Mouse (Mus musculus): Measurements from ENCODE around the gene Inhbc. TPM values are rescaled to one million over a fixed set of nuclear protein-coding genes. Genes with fewer than 3 reads are reported as not detected.

The Inhbc gene
- total and polyA plus RNA-seq, 3 experiments = 0.20 to 0.38 TPM; not detected in 1

DNA sequence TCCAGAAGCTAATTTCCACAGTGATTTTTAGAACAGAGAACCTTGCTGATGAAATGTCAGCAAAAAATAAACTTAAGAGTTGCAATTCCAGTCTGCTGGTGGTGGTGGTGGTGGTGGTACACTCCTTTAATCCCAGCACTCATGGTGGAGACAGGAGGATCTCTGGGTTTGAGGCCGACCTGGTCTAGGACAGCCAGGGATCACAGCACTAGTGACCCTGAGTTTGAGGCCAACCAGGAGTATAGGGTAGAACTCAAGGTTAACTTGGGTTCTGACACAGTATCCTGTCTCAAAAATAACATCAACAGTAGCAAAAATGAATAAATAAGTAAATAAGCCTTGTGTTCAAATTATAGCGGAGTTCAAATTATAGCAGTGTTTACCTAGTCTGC is 11.5 kb upstream of the Inhbc start:
- H3K27ac ChIP-seq (ENCODE audit: insufficient read depth, low read depth) = peak overlapping the region; percentile 40; the same call in 1 of the 2 replicates
- no peaks in the 10 kb centered on the region for H3K9me3 ChIP-seq (replicated peaks; ENCODE audit: low read length)
- H3K4me3 ChIP-seq (replicated peaks in 1 of 3; ENCODE audit: low read depth in 2 of 3, low read length in 2 of 3, poor library complexity in 1 of 3) = peak overlapping the region; percentile 19 to 80 (median 69)
- peaks cover 13% of the 10 kb centered on the region for H3K79me2 ChIP-seq (replicated peaks; ENCODE audit: control insufficient read depth, extremely low read depth, insufficient read depth, poor library complexity, severe bottlenecking)
- peaks cover 2 to 18% of the 10 kb centered on the region in 2 experiments; a peak in 3 of 4 replicates for H3K4me1 ChIP-seq (ENCODE audit: control insufficient read depth in 1 of 2, insufficient read depth in 2 of 2)
- dilution Hi-C loops (cut with MboI; ENCODE audit: extremely low pct_ligation_motif_present, extremely low pct_unique_long_range_greater_than_20kb, low sequenced_read_pairs) (no loop called here), in situ Hi-C loops (cut with MboI; ENCODE audit: low pct_ligation_motif_present, low pct_unique_long_range_greater_than_20kb, low sequenced_read_pairs) (no loop called here)
- H3K36me3 ChIP-seq (replicated peaks in 1 of 2; ENCODE audit: control insufficient read depth in 1 of 2, insufficient read depth in 1 of 2, low read length in 1 of 2) = peaks cover 0 to 8% of the 10 kb centered on the region in 2 experiments
- H3K9ac ChIP-seq (ENCODE audit: insufficient read depth, low read depth) = peak overlapping the region; percentile 95
- no peak for TF ChIP-seq RAD21 (IDR thresholded peaks at IDR 0.05; ENCODE audit: low read depth, low read length)
- no peak for TF ChIP-seq NRF1 (IDR thresholded peaks at IDR 0.05; ENCODE audit: low read depth, low read length)
- no peak for TF ChIP-seq TCF12 (IDR thresholded peaks at IDR 0.05; ENCODE audit: low read depth, low read length)
- no peak for TF ChIP-seq MAZ (IDR thresholded peaks at IDR 0.05; ENCODE audit: low read depth, low read length)
- no peaks in the 10 kb centered on the region for H3K27me3 ChIP-seq (replicated peaks)
- no peak for DNase-seq (ENCODE audit: extremely low read depth)
- H3K4me2 ChIP-seq (ENCODE audit: insufficient read depth, low read depth, poor library complexity, severe bottlenecking) = peak overlapping the region; percentile 98

- H3K27me3 ChIP-seq (replicated peaks) = no peaks in the 10 kb centered on the region
- peaks cover 0 to 8% of the 10 kb centered on the region in 2 experiments for H3K36me3 ChIP-seq (replicated peaks in 1 of 2; ENCODE audit: control insufficient read depth in 1 of 2, insufficient read depth in 1 of 2, low read length in 1 of 2)
- H3K4me1 ChIP-seq (ENCODE audit: control insufficient read depth in 1 of 2, insufficient read depth in 2 of 2) = peaks cover 2 to 18% of the 10 kb centered on the region in 2 experiments; a peak in 3 of 4 replicates
- H3K9ac ChIP-seq (ENCODE audit: insufficient read depth, low read depth) = peak overlapping the region; percentile 95
- H3K79me2 ChIP-seq (replicated peaks; ENCODE audit: control insufficient read depth, extremely low read depth, insufficient read depth, poor library complexity, severe bottlenecking) = peaks cover 13% of the 10 kb centered on the region
- peak; percentile 82 for DNase-seq (ENCODE audit: extremely low read depth)
- peak overlapping the region; percentile 98 for H3K4me2 ChIP-seq (ENCODE audit: insufficient read depth, low read depth, poor library complexity, severe bottlenecking)
- in situ Hi-C loops (cut with MboI; ENCODE audit: low pct_ligation_motif_present, low pct_unique_long_range_greater_than_20kb, low sequenced_read_pairs) (no loop called here), dilution Hi-C loops (cut with MboI; ENCODE audit: extremely low pct_ligation_motif_present, extremely low pct_unique_long_range_greater_than_20kb, low sequenced_read_pairs) (no loop called here)
- peak overlapping the region; percentile 95 for H3K27ac ChIP-seq (ENCODE audit: insufficient read depth, low read depth)
- H3K9me3 ChIP-seq (replicated peaks; ENCODE audit: low read length) = peaks cover 1% of the 10 kb centered on the region
- peak overlapping the region; percentile 69 to 86 (median 80) for H3K4me3 ChIP-seq (replicated peaks in 1 of 3; ENCODE audit: low read depth in 2 of 3, low read length in 2 of 3, poor library complexity in 1 of 3)
- TF ChIP-seq USF2 (conservative IDR thresholded peaks at IDR 0.05; ENCODE audit: low read depth, low read length) (no peak), MAX (IDR thresholded peaks at IDR 0.05; ENCODE audit: low read length) (no peak), GABPA (IDR thresholded peaks at IDR 0.05; ENCODE audit: insufficient replicate concordance, low read depth, low read length) (no peak), CHD1 (IDR thresholded peaks at IDR 0.05; ENCODE audit: low read depth, low read length) (0 out of 2 replicates have a peak, but pooled peaks have one; percentile 44), ELF1 (IDR thresholded peaks at IDR 0.05; ENCODE audit: low read depth, low read length) (no peak), POLR2A (IDR thresholded peaks at IDR 0.05; ENCODE audit: low read depth, low read length) (peak; percentile 67), JUND (conservative IDR thresholded peaks at IDR 0.05; ENCODE audit: low read depth, low read length) (no peak), IRF4 (IDR thresholded peaks at IDR 0.05; ENCODE audit: low read depth, low read length) (peak; percentile 31; the same call in 1 of the 2 replicates), PAX5 (IDR thresholded peaks at IDR 0.05; ENCODE audit: low read length) (no peak), POLR2AphosphoS2 (IDR thresholded peaks at IDR 0.05; ENCODE audit: low read depth, low read length) (no peak), E2F4 (IDR thresholded peaks at IDR 0.05; ENCODE audit: insufficient replicate concordance, low read depth, low read length) (no peak), BHLHE40 (IDR thresholded peaks at IDR 0.05; ENCODE audit: low read depth, low read length) (0 out of 2 replicates have a peak, but pooled peaks have one; percentile 13), TBP (conservative IDR thresholded peaks at IDR 0.05; ENCODE audit: low read depth, low read length) (peak; percentile 68), RCOR1 (conservative IDR thresholded peaks at IDR 0.05; ENCODE audit: low read depth, low read length) (no peak), SMC3 (IDR thresholded peaks at IDR 0.05; ENCODE audit: low read depth, low read length) (no peak), ZNF384 (IDR thresholded peaks at IDR 0.05; ENCODE audit: low read depth, low read length) (no peak), SIN3A (IDR thresholded peaks at IDR 0.05; ENCODE audit: low read length) (peak; percentile 30; the same call in 1 of the 2 replicates), MYC (IDR thresholded peaks at IDR 0.05; ENCODE audit: low read depth, low read length) (no peak), MXI1 (IDR thresholded peaks at IDR 0.05; ENCODE audit: low read depth, low read length) (peak; percentile 45; the same call in 1 of the 2 replicates), ZC3H11A (IDR thresholded peaks at IDR 0.05; ENCODE audit: low read depth, low read length) (no peak), CHD2 (IDR thresholded peaks at IDR 0.05; ENCODE audit: low read length) (no peak), JUN (IDR thresholded peaks at IDR 0.05; ENCODE audit: insufficient read depth, low read depth, low read length) (no peak), NELFE (IDR thresholded peaks at IDR 0.05; ENCODE audit: low read depth, low read length) (peak; percentile 56; the same call in 1 of the 2 replicates), USF1 (IDR thresholded peaks at IDR 0.05; ENCODE audit: low read depth, low read length) (no peak), EP300 (IDR thresholded peaks at IDR 0.05; ENCODE audit: low read length) (no peak), UBTF (IDR thresholded peaks at IDR 0.05; ENCODE audit: low read depth, low read length) (no peak), NRF1 (IDR thresholded peaks at IDR 0.05; ENCODE audit: low read depth, low read length) (no peak), RAD21 (IDR thresholded peaks at IDR 0.05; ENCODE audit: low read depth, low read length) (no peak), CTCF (conservative IDR thresholded peaks at IDR 0.05 in 1 of 2, IDR thresholded peaks at IDR 0.05 in 1 of 2; ENCODE audit: low read depth in 2 of 2, low read length in 2 of 2) (peak in 1 of 2 experiments; percentile 34; a peak in 2 of 4 replicates)
These were observed 10.8 kb upstream of the Inhbc start for GRCm38 (mm10) chr10:127380767-127381742.
